Mouse (Mus musculus): ENCODE data around the gene Gm28051. TPM values are rescaled to one million over a fixed set of nuclear protein-coding genes. Genes with fewer than 3 reads are reported as not detected.
A peak's percentile ranks its signal among the peaks of the same experiment; 100 is the strongest.

The Gm28051 gene
- polyA plus RNA-seq, 1 experiment from 2014 or later: not detected

- Histone ChIP-seq H3K4me3 (ENCODE audit: low read depth, low read length) (no peak overlapping the region), H3K27ac (ENCODE audit: low read length) (no peak overlapping the region), H3K9me3 (replicated peaks; ENCODE audit: control insufficient read depth, low read length, poor library complexity, severe bottlenecking) (no peaks in the 10 kb centered on the region), H3K4me1 (ENCODE audit: control insufficient read depth, insufficient read depth, low read length) (no peaks in the 10 kb centered on the region; the same call in 1 of the 2 replicates), H3K4me2 (ENCODE audit: low read length) (no peak overlapping the region), H3K9ac (ENCODE audit: low read depth, low read length) (no peak overlapping the region), H3K27me3 (ENCODE audit: control insufficient read depth, insufficient read depth, low read depth, low read length) (no peaks in the 10 kb centered on the region), H3K36me3 (ENCODE audit: control insufficient read depth, insufficient read depth, low read length) (0 out of 2 replicates have a peak, but pooled peaks cover 5% of the 10 kb centered on the region)
- ATAC-seq: no peak
- 76% methylated on average over 3 of the region's 3 CpGs for WGBS
Measured at GRCm38 (mm10) chr12:102677089-102677488, 80.5 kb downstream of the Gm28051 start.

GRCm38 (mm10) chr12:102674556-102674955 lies 83.0 kb downstream of the Gm28051 start:
- no peak overlapping the region for H3K4me3 ChIP-seq (ENCODE audit: low read depth, low read length)
- H3K4me2 ChIP-seq (ENCODE audit: low read length): no peak overlapping the region
- no peaks in the 10 kb centered on the region for H3K27me3 ChIP-seq (ENCODE audit: control insufficient read depth, insufficient read depth, low read depth, low read length)
- 0 out of 2 replicates have a peak, but pooled peaks cover 5% of the 10 kb centered on the region for H3K36me3 ChIP-seq (ENCODE audit: control insufficient read depth, insufficient read depth, low read length)
- no peak for ATAC-seq
- peaks cover 7% of the 10 kb centered on the region for H3K4me1 ChIP-seq (ENCODE audit: control insufficient read depth, insufficient read depth, low read length)
- 90% methylated on average over 10 of the region's 10 CpGs for WGBS
- H3K9ac ChIP-seq (ENCODE audit: low read depth, low read length): no peak overlapping the region
- no peaks in the 10 kb centered on the region for H3K9me3 ChIP-seq (replicated peaks; ENCODE audit: control insufficient read depth, low read length, poor library complexity, severe bottlenecking)
- H3K27ac ChIP-seq (ENCODE audit: low read length): no peak overlapping the region

GRCm38 (mm10) chr12:102674123-102674522 lies 83.4 kb downstream of the Gm28051 start:
- Histone ChIP-seq H3K27me3 (ENCODE audit: control insufficient read depth, insufficient read depth, low read depth, low read length) (no peaks in the 10 kb centered on the region), H3K9ac (ENCODE audit: low read depth, low read length) (no peak overlapping the region), H3K27ac (ENCODE audit: low read length) (no peak overlapping the region), H3K36me3 (ENCODE audit: control insufficient read depth, insufficient read depth, low read length) (0 out of 2 replicates have a peak, but pooled peaks cover 5% of the 10 kb centered on the region), H3K9me3 (replicated peaks; ENCODE audit: control insufficient read depth, low read length, poor library complexity, severe bottlenecking) (no peaks in the 10 kb centered on the region), H3K4me1 (ENCODE audit: control insufficient read depth, insufficient read depth, low read length) (peaks cover 7% of the 10 kb centered on the region), H3K4me2 (ENCODE audit: low read length) (no peak overlapping the region), H3K4me3 (ENCODE audit: low read depth, low read length) (no peak overlapping the region)
- no peak for ATAC-seq
- 96% methylated on average over 13 of the region's 13 CpGs for WGBS

GRCm38 (mm10) chr12:102672857-102673839 lies 84.4 kb downstream of the Gm28051 start:
- H3K4me3 ChIP-seq (ENCODE audit: low read depth, low read length): no peak overlapping the region
- H3K9me3 ChIP-seq (replicated peaks; ENCODE audit: control insufficient read depth, low read length, poor library complexity, severe bottlenecking): no peaks in the 10 kb centered on the region
- no peaks in the 10 kb centered on the region for H3K27me3 ChIP-seq (ENCODE audit: control insufficient read depth, insufficient read depth, low read depth, low read length)
- no peak overlapping the region for H3K4me2 ChIP-seq (ENCODE audit: low read length)
- no peak for ATAC-seq
- 0 out of 2 replicates have a peak, but pooled peaks cover 5% of the 10 kb centered on the region for H3K36me3 ChIP-seq (ENCODE audit: control insufficient read depth, insufficient read depth, low read length)
- H3K9ac ChIP-seq (ENCODE audit: low read depth, low read length): no peak overlapping the region
- H3K27ac ChIP-seq (ENCODE audit: low read length): no peak overlapping the region
- peaks cover 7% of the 10 kb centered on the region for H3K4me1 ChIP-seq (ENCODE audit: control insufficient read depth, insufficient read depth, low read length)
- WGBS: 88% methylated on average over 20 of the region's 20 CpGs

- H3K4me3 ChIP-seq (ENCODE audit: low read depth, low read length): no peak overlapping the region
- no peaks in the 10 kb centered on the region for H3K9me3 ChIP-seq (replicated peaks; ENCODE audit: control insufficient read depth, low read length, poor library complexity, severe bottlenecking)
- no peak overlapping the region for H3K9ac ChIP-seq (ENCODE audit: low read depth, low read length)
- WGBS: 83% methylated on average over 8 of the region's 8 CpGs
- H3K4me2 ChIP-seq (ENCODE audit: low read length): no peak overlapping the region
- peaks cover 7% of the 10 kb centered on the region for H3K4me1 ChIP-seq (ENCODE audit: control insufficient read depth, insufficient read depth, low read length)
- no peak overlapping the region for H3K27ac ChIP-seq (ENCODE audit: low read length)
- ATAC-seq: no peak
- peaks cover 8% of the 10 kb centered on the region; the same call in 1 of the 2 replicates for H3K36me3 ChIP-seq (ENCODE audit: control insufficient read depth, insufficient read depth, low read length)
- H3K27me3 ChIP-seq (ENCODE audit: control insufficient read depth, insufficient read depth, low read depth, low read length): no peaks in the 10 kb centered on the region
Measured at GRCm38 (mm10) chr12:102672176-102672575, 85.4 kb downstream of the Gm28051 start.

- WGBS: 27% methylated on average over 8 of the region's 8 CpGs
- Histone ChIP-seq H3K9ac (ENCODE audit: low read depth, low read length) (no peak overlapping the region), H3K27ac (ENCODE audit: low read length) (no peak overlapping the region), H3K9me3 (replicated peaks; ENCODE audit: control insufficient read depth, low read length, poor library complexity, severe bottlenecking) (no peaks in the 10 kb centered on the region), H3K27me3 (ENCODE audit: control insufficient read depth, insufficient read depth, low read depth, low read length) (no peaks in the 10 kb centered on the region), H3K4me2 (ENCODE audit: low read length) (no peak overlapping the region), H3K36me3 (ENCODE audit: control insufficient read depth, insufficient read depth, low read length) (peaks cover 8% of the 10 kb centered on the region; the same call in 1 of the 2 replicates), H3K4me3 (ENCODE audit: low read depth, low read length) (no peak overlapping the region), H3K4me1 (ENCODE audit: control insufficient read depth, insufficient read depth, low read length) (peaks cover 7% of the 10 kb centered on the region)
- no peak for ATAC-seq
Measured at GRCm38 (mm10) chr12:102670848-102671247, 86.7 kb downstream of the Gm28051 start.

MicroRNAs within 50 kb of the gene (microRNA counts, 519-probe panel; counts per million panel counts)
- 386 counts per million, percentile 18 among the panel's probes with 10 or more counts for microRNA mmu-miR-1936

Small RNA genes lying within 50 kb of the gene (microRNA-seq; reads per million reads assigned to microRNA genes)
- not detected for gene Mir1936

Other genes with a start within 250 kb of the Gm28051 start
- gene Chga, start 202.8 kb downstream of the Gm28051 start, polyA plus RNA-seq (2015; fragmentation: Nextera tagmentation; extraction: Ambion mirVana): 165 and 194 TPM in 2 replicates
- gene Itpk1, start 52.8 kb downstream of the Gm28051 start, polyA plus RNA-seq (2015; fragmentation: Nextera tagmentation; extraction: Ambion mirVana): 35.8 and 39.3 TPM in 2 replicates
- 76.2 and 78.4 TPM in 2 replicates for gene Moap1, start 14.1 kb downstream of the Gm28051 start, polyA plus RNA-seq (2015; fragmentation: Nextera tagmentation; extraction: Ambion mirVana)
- gene Tmem251, start 14.0 kb downstream of the Gm28051 start, polyA plus RNA-seq (2015; fragmentation: Nextera tagmentation; extraction: Ambion mirVana): 10.8 and 11.3 TPM in 2 replicates
- gene Gon7, start within 50 bp of the Gm28051 start, polyA plus RNA-seq (2015; fragmentation: Nextera tagmentation; extraction: Ambion mirVana): 48.6 and 53.2 TPM in 2 replicates
- 33.8 and 34.7 TPM in 2 replicates for gene Ubr7, start 202 bp upstream of the Gm28051 start, polyA plus RNA-seq (2015; fragmentation: Nextera tagmentation; extraction: Ambion mirVana)
- 50.5 and 50.9 TPM in 2 replicates for gene Gm20604, start 907 bp upstream of the Gm28051 start, polyA plus RNA-seq (2015; fragmentation: Nextera tagmentation; extraction: Ambion mirVana)
- 11.2 and 14.9 TPM in 2 replicates for gene Btbd7, start 120.7 kb upstream of the Gm28051 start, polyA plus RNA-seq (2015; fragmentation: Nextera tagmentation; extraction: Ambion mirVana)
- gene Cox8c, start 141.6 kb upstream of the Gm28051 start, polyA plus RNA-seq (2015; fragmentation: Nextera tagmentation; extraction: Ambion mirVana): not detected in 2 replicates
- gene Unc79, start 191.1 kb upstream of the Gm28051 start, polyA plus RNA-seq (2015; fragmentation: Nextera tagmentation; extraction: Ambion mirVana): 7.4 and 7.8 TPM in 2 replicates

Measured in midbrain, embryonic 16.5 days (tissue).